15 mouse cellular contexts compared by ENCODE assay signal in the genomic region with DNA sequence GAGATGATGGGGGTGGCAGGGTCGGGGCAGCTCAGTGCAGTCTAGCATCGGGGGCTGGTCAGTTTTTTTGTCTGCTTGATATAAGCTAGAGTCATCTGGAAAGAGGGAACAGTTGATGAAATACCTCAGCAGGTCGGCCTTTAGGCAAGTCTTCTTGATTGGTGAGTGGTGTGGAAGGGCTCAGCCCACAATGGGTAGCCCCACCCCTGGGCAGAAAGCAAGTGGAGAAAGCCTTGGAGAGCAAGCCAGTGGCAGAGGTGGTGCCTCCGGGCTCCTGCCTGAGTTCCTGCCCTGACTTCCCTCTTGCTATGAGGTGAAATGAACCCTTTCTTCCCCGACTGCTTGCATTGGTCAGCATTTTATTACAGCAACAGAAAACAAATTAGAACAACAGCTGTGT. TPM values are rescaled to one million over a fixed set of nuclear protein-coding genes. Genes with fewer than 3 reads are reported as not detected.
DNase-seq lines count a peak whose midpoint lies in the region; ATAC-seq and TF ChIP-seq lines count a peak whose summit lies in the region.
"Had no signal": no experiment of that assay in that cellular context is flagged by ENCODE, and none has a peak within 500 bp of the region (broad histone marks: within the 10 kb centered on the region; RNA-seq: fewer than 3 reads in every experiment).

No protein-coding gene starts in this region.

- H3K9me3 ChIP-seq in hindbrain, embryonic 10.5 days = no peaks in the 10 kb centered on the region
- no peaks in the 10 kb centered on the region for H3K9me3 ChIP-seq in hindbrain, embryonic 16.5 days (ENCODE audit: control insufficient read depth, low read length)
- no peaks in the 10 kb centered on the region for H3K9me3 ChIP-seq in midbrain, embryonic 10.5 days (replicated peaks)
- no peaks in the 10 kb centered on the region for H3K9me3 ChIP-seq in midbrain, postnatal 0 days (ENCODE audit: low read length)
- no peaks in the 10 kb centered on the region for H3K9me3 ChIP-seq in hindbrain, embryonic 11.5 days (ENCODE audit: control insufficient read depth, low read length)
- H3K9me3 ChIP-seq in limb, embryonic 13.5 days = no peaks in the 10 kb centered on the region
- H3K9me3 ChIP-seq in stomach, postnatal 0 days (ENCODE audit: control insufficient read depth, low read length) = no peaks in the 10 kb centered on the region

- 0 out of 2 replicates have a peak, but pooled peaks cover 18% of the 10 kb centered on the region for H3K36me3 ChIP-seq in hindbrain, embryonic 10.5 days
- H3K36me3 ChIP-seq in hindbrain, embryonic 16.5 days (ENCODE audit: control insufficient read depth, insufficient read depth, low read length) = 0 out of 2 replicates have a peak, but pooled peaks cover 2% of the 10 kb centered on the region
- peaks cover 27% of the 10 kb centered on the region for H3K36me3 ChIP-seq in midbrain, embryonic 10.5 days
- H3K36me3 ChIP-seq in midbrain, postnatal 0 days (ENCODE audit: insufficient read depth, low read length) = no peaks in the 10 kb centered on the region
- no peaks in the 10 kb centered on the region for H3K36me3 ChIP-seq in hindbrain, embryonic 11.5 days (ENCODE audit: control insufficient read depth, insufficient read depth, low read length)
- peaks cover 21% of the 10 kb centered on the region for H3K36me3 ChIP-seq in limb, embryonic 13.5 days
- no peaks in the 10 kb centered on the region for H3K36me3 ChIP-seq in stomach, postnatal 0 days (ENCODE audit: control insufficient read depth, insufficient read depth, low read length)

- no peak for DNase-seq in hindbrain, embryonic 10.5 days (ENCODE audit: low spot score)
- DNase-seq in midbrain, embryonic 10.5 days (ENCODE audit: low spot score) = no peak
- DNase-seq in midbrain, postnatal 0 days (ENCODE audit: low spot score) = no peak
- no peak for DNase-seq in hindbrain, embryonic 11.5 days (ENCODE audit: low spot score)
- DNase-seq in Muller cell, postnatal 12 days (ENCODE audit: inconsistent ontology term) = no peak
- DNase-seq in stomach, postnatal 0 days (ENCODE audit: low spot score) = no peak
- DNase-seq: adrenal gland, adult 2 months; lung, adult 2 months; lung, postnatal 4 days; spleen, adult 18-20 months; thymus, postnatal 25 days had no signal

- peaks cover 60% of the 10 kb centered on the region for H3K4me1 ChIP-seq in hindbrain, embryonic 10.5 days (replicated peaks)
- peaks cover 48% of the 10 kb centered on the region for H3K4me1 ChIP-seq in hindbrain, embryonic 16.5 days (ENCODE audit: control insufficient read depth, insufficient read depth, low read depth, low read length)
- peaks cover 63% of the 10 kb centered on the region for H3K4me1 ChIP-seq in midbrain, embryonic 10.5 days
- peaks cover 12% of the 10 kb centered on the region; the same call in 1 of the 2 replicates for H3K4me1 ChIP-seq in midbrain, postnatal 0 days (ENCODE audit: insufficient read depth, low read length)
- peaks cover 19% of the 10 kb centered on the region for H3K4me1 ChIP-seq in hindbrain, embryonic 11.5 days (replicated peaks; ENCODE audit: control insufficient read depth, insufficient read depth, low read length)
- peaks cover 50% of the 10 kb centered on the region for H3K4me1 ChIP-seq in limb, embryonic 13.5 days
- H3K4me1 ChIP-seq in stomach, postnatal 0 days (replicated peaks; ENCODE audit: control insufficient read depth, insufficient read depth) = peaks cover 11% of the 10 kb centered on the region

- 47% methylated on average over 5 of the region's 5 CpGs for WGBS in hindbrain, embryonic 10.5 days
- 40% methylated on average over 5 of the region's 5 CpGs for WGBS in hindbrain, embryonic 16.5 days
- WGBS in midbrain, embryonic 10.5 days = 47% methylated on average over 5 of the region's 5 CpGs
- 31% methylated on average over 5 of the region's 5 CpGs for WGBS in midbrain, postnatal 0 days
- 49% methylated on average over 5 of the region's 5 CpGs for WGBS in hindbrain, embryonic 11.5 days
- 40% methylated on average over 5 of the region's 5 CpGs for WGBS in limb, embryonic 13.5 days
- 43% methylated on average over 5 of the region's 5 CpGs for WGBS in stomach, postnatal 0 days

- H3K9ac ChIP-seq in hindbrain, embryonic 16.5 days (ENCODE audit: low read depth, low read length) = no peak overlapping the region
- no peak overlapping the region for H3K9ac ChIP-seq in midbrain, postnatal 0 days (replicated peaks; ENCODE audit: low read length, poor library complexity, severe bottlenecking)
- H3K9ac ChIP-seq in hindbrain, embryonic 11.5 days (ENCODE audit: low read depth, low read length) = no peak overlapping the region
- H3K9ac ChIP-seq in limb, embryonic 13.5 days = peak overlapping the region; percentile 31; the same call in 1 of the 2 replicates
- H3K9ac ChIP-seq in stomach, postnatal 0 days (ENCODE audit: low read length) = no peak overlapping the region

- no peak for ATAC-seq in hindbrain, embryonic 16.5 days
- ATAC-seq in midbrain, postnatal 0 days (ENCODE audit: low FRiP score) = no peak
- ATAC-seq in hindbrain, embryonic 11.5 days (ENCODE audit: low FRiP score) = no peak
- ATAC-seq in limb, embryonic 13.5 days (ENCODE audit: low FRiP score, low read depth) = no peak
- ATAC-seq in stomach, postnatal 0 days (ENCODE audit: low FRiP score, low TSS enrichment) = no peak
- ATAC-seq: inflammation-experienced regulatory T-cells, adult 6 months had no signal

- no peak overlapping the region for H3K4me3 ChIP-seq in hindbrain, embryonic 10.5 days
- H3K4me3 ChIP-seq in hindbrain, embryonic 16.5 days (ENCODE audit: low read length) = no peak overlapping the region
- no peak overlapping the region for H3K4me3 ChIP-seq in midbrain, embryonic 10.5 days
- no peak overlapping the region for H3K4me3 ChIP-seq in midbrain, postnatal 0 days (ENCODE audit: low read depth, low read length)
- H3K4me3 ChIP-seq in hindbrain, embryonic 11.5 days (ENCODE audit: low read depth, low read length) = no peak overlapping the region
- no peak overlapping the region for H3K4me3 ChIP-seq in limb, embryonic 13.5 days
- no peak overlapping the region for H3K4me3 ChIP-seq in stomach, postnatal 0 days (ENCODE audit: low read depth, low read length)

- no peak for TF ChIP-seq EP300 in stomach, postnatal 0 days (optimal IDR thresholded peaks at IDR 0.05)

- H3K27me3 ChIP-seq in hindbrain, embryonic 10.5 days (ENCODE audit: insufficient read depth, poor library complexity, severe bottlenecking) = no peaks in the 10 kb centered on the region
- no peaks in the 10 kb centered on the region for H3K27me3 ChIP-seq in hindbrain, embryonic 16.5 days (replicated peaks; ENCODE audit: control insufficient read depth, insufficient read depth, low read length)
- H3K27me3 ChIP-seq in midbrain, embryonic 10.5 days (ENCODE audit: low read depth, poor library complexity, severe bottlenecking) = no peaks in the 10 kb centered on the region
- H3K27me3 ChIP-seq in midbrain, postnatal 0 days (ENCODE audit: insufficient read depth, low read length) = no peaks in the 10 kb centered on the region
- no peaks in the 10 kb centered on the region for H3K27me3 ChIP-seq in hindbrain, embryonic 11.5 days (ENCODE audit: control insufficient read depth, insufficient read depth, low read length)
- H3K27me3 ChIP-seq in limb, embryonic 13.5 days = no peaks in the 10 kb centered on the region
- no peaks in the 10 kb centered on the region for H3K27me3 ChIP-seq in stomach, postnatal 0 days (ENCODE audit: control insufficient read depth, insufficient read depth, low read length)

- no peak for TF ChIP-seq CTCF in midbrain, postnatal 0 days (IDR thresholded peaks at IDR 0.05)
- no peak for TF ChIP-seq CTCF in stomach, postnatal 0 days (IDR thresholded peaks at IDR 0.05; ENCODE audit: low read depth)

- no peak overlapping the region for H3K4me2 ChIP-seq in hindbrain, embryonic 16.5 days (ENCODE audit: low read length)
- no peak overlapping the region for H3K4me2 ChIP-seq in midbrain, postnatal 0 days (ENCODE audit: low read depth, low read length, poor library complexity, severe bottlenecking)
- H3K4me2 ChIP-seq in hindbrain, embryonic 11.5 days (replicated peaks; ENCODE audit: low read depth, low read length) = no peak overlapping the region
- no peak overlapping the region for H3K4me2 ChIP-seq in limb, embryonic 13.5 days (replicated peaks)
- no peak overlapping the region for H3K4me2 ChIP-seq in stomach, postnatal 0 days (replicated peaks; ENCODE audit: low read depth)

- peak overlapping the region; percentile 77 for H3K27ac ChIP-seq in hindbrain, embryonic 10.5 days
- H3K27ac ChIP-seq in hindbrain, embryonic 16.5 days (ENCODE audit: low read depth, low read length) = no peak overlapping the region
- H3K27ac ChIP-seq in midbrain, embryonic 10.5 days (replicated peaks) = peak overlapping the region; percentile 83
- H3K27ac ChIP-seq in midbrain, postnatal 0 days (ENCODE audit: low read depth, low read length) = no peak overlapping the region
- H3K27ac ChIP-seq in hindbrain, embryonic 11.5 days (ENCODE audit: low read depth, low read length) = peak overlapping the region; percentile 58; the same call in 1 of the 2 replicates
- H3K27ac ChIP-seq in limb, embryonic 13.5 days = no peak overlapping the region
- H3K27ac ChIP-seq in stomach, postnatal 0 days (replicated peaks) = no peak overlapping the region

RNA-seq across cellular contexts. Expression of gene Ncs1, which starts 23.0 kb away (rescaled TPM):
- polyA plus RNA-seq in hindbrain, embryonic 10.5 days (2016; fragmentation: Nextera tagmentation; extraction: Ambion mirVana) = 49.7 and 65.9 TPM in 2 replicates
- polyA plus RNA-seq in hindbrain, embryonic 16.5 days (2015; fragmentation: Nextera tagmentation; extraction: Ambion mirVana) = 151 and 174 TPM in 2 replicates
- polyA plus RNA-seq in midbrain, embryonic 10.5 days (2016; fragmentation: Nextera tagmentation; extraction: Ambion mirVana) = 48.6 and 66.5 TPM in 2 replicates
- total RNA-seq in midbrain, postnatal 0 days (2014; rRNA removed) = 190 and 202 TPM in 2 replicates
- polyA plus RNA-seq in midbrain, postnatal 0 days (2015; fragmentation: Nextera tagmentation; extraction: Ambion mirVana) = 181 and 183 TPM in 2 replicates
- 70.5 and 76.5 TPM in 2 replicates for polyA plus RNA-seq in hindbrain, embryonic 11.5 days (2014; fragmentation: Nextera tagmentation; extraction: Ambion mirVana)
- polyA plus RNA-seq in limb, embryonic 13.5 days (2015; fragmentation: Nextera tagmentation; extraction: Ambion mirVana) = 46.4 and 49.6 TPM in 2 replicates
- 9.8 and 10.1 TPM in 2 replicates for polyA plus RNA-seq in stomach, postnatal 0 days (2015; fragmentation: Nextera tagmentation; extraction: Ambion mirVana)
- total RNA-seq: neutrophil, adult 5-6 weeks had no signal

RNA-seq across cellular contexts. Expression of gene Hmcn2, which starts 45.6 kb away (rescaled TPM):
- 0.21 TPM in 1 of 2 replicates, not detected in the other for polyA plus RNA-seq in hindbrain, embryonic 10.5 days (2016; fragmentation: Nextera tagmentation; extraction: Ambion mirVana)
- 0.30 TPM in 2 replicates for polyA plus RNA-seq in hindbrain, embryonic 16.5 days (2015; fragmentation: Nextera tagmentation; extraction: Ambion mirVana)
- polyA plus RNA-seq in midbrain, embryonic 10.5 days (2016; fragmentation: Nextera tagmentation; extraction: Ambion mirVana) = 0.06 TPM in 1 of 2 replicates, not detected in the other
- 0.60 and 1.5 TPM in 2 replicates for total RNA-seq in midbrain, postnatal 0 days (2014; rRNA removed)
- 0.29 and 0.37 TPM in 2 replicates for polyA plus RNA-seq in midbrain, postnatal 0 days (2015; fragmentation: Nextera tagmentation; extraction: Ambion mirVana)
- 0.08 TPM in 1 of 2 replicates, not detected in the other for polyA plus RNA-seq in hindbrain, embryonic 11.5 days (2014; fragmentation: Nextera tagmentation; extraction: Ambion mirVana)
- polyA plus RNA-seq in limb, embryonic 13.5 days (2015; fragmentation: Nextera tagmentation; extraction: Ambion mirVana) = 0.03 and 0.06 TPM in 2 replicates
- 2.6 and 3.4 TPM in 2 replicates for polyA plus RNA-seq in stomach, postnatal 0 days (2015; fragmentation: Nextera tagmentation; extraction: Ambion mirVana)
- total RNA-seq: neutrophil, adult 5-6 weeks had no signal

Comparison
In these comparisons a context has a peak if more than half of its experiments do, and no peak if none do; other contexts are left out.
1. H3K27ac ChIP-seq: peak in hindbrain, embryonic 10.5 days (single experiment), midbrain, embryonic 10.5 days (single experiment) and hindbrain, embryonic 11.5 days (single experiment); none in hindbrain, embryonic 16.5 days (single experiment), midbrain, postnatal 0 days (single experiment), limb, embryonic 13.5 days (single experiment) and stomach, postnatal 0 days (single experiment).